Comparison of ENCODE assay signal across 10 mouse cellular contexts in genomic region chr10:75314190-75314980, GRCm38 (mm10). TPM values are rescaled to one million over a fixed set of nuclear protein-coding genes. Genes with fewer than 3 reads are reported as not detected.
A peak's percentile ranks its signal among the peaks of the same experiment; 100 is the strongest.
DNase-seq lines count a peak whose midpoint lies in the region; ATAC-seq and TF ChIP-seq lines count a peak whose summit lies in the region.
"Had no signal": no experiment of that assay in that cellular context is flagged by ENCODE, and none has a peak within 500 bp of the region (broad histone marks: within the 10 kb centered on the region; RNA-seq: fewer than 3 reads in every experiment).

No protein-coding gene starts in this region.

- intact Hi-C loops in left cerebral cortex, postnatal 14 days (cut with DNase I), result no loop called here

- peaks cover 12% of the 10 kb centered on the region; the same call in 1 of the 2 replicates for H3K36me3 ChIP-seq in lung, postnatal 0 days (ENCODE audit: insufficient read depth, low read length)
- H3K36me3 ChIP-seq in intestine, embryonic 16.5 days (ENCODE audit: control insufficient read depth, insufficient read depth, low read length), result peaks cover 8% of the 10 kb centered on the region
- peaks cover 31% of the 10 kb centered on the region for H3K36me3 ChIP-seq in hindbrain, embryonic 12.5 days

- no peak overlapping the region for H3K9ac ChIP-seq in lung, postnatal 0 days (replicated peaks; ENCODE audit: low read depth)
- no peak overlapping the region for H3K9ac ChIP-seq in intestine, embryonic 16.5 days (ENCODE audit: low read depth, low read length)
- no peak overlapping the region for H3K9ac ChIP-seq in hindbrain, embryonic 12.5 days

- peak; percentile 21 for ATAC-seq in lung, postnatal 0 days
- ATAC-seq in intestine, embryonic 16.5 days, result peak; percentile 34; the same call in 1 of the 2 replicates
- no peak for ATAC-seq in hindbrain, embryonic 12.5 days (ENCODE audit: low FRiP score)

- WGBS in lung, postnatal 0 days, result 42% methylated on average over 6 of the region's 6 CpGs
- 57% methylated on average over 6 of the region's 6 CpGs for WGBS in intestine, embryonic 16.5 days
- WGBS in hindbrain, embryonic 12.5 days, result 71% methylated on average over 6 of the region's 6 CpGs

- H3K4me3 ChIP-seq in lung, postnatal 0 days (ENCODE audit: low read depth, low read length), result no peak overlapping the region
- H3K4me3 ChIP-seq in intestine, embryonic 16.5 days (ENCODE audit: low read length), result no peak overlapping the region
- H3K4me3 ChIP-seq in hindbrain, embryonic 12.5 days, result no peak overlapping the region
- H3K4me3 ChIP-seq: layer of hippocampus, adult 2 months had no signal

- no peaks in the 10 kb centered on the region for H3K9me3 ChIP-seq in lung, postnatal 0 days (ENCODE audit: low read length)
- no peaks in the 10 kb centered on the region for H3K9me3 ChIP-seq in intestine, embryonic 16.5 days (ENCODE audit: control insufficient read depth, low read length)
- H3K9me3 ChIP-seq in hindbrain, embryonic 12.5 days (replicated peaks), result no peaks in the 10 kb centered on the region

- H3K4me1 ChIP-seq in lung, postnatal 0 days (ENCODE audit: insufficient read depth, low read depth, low read length), result peaks cover 6% of the 10 kb centered on the region; the same call in 1 of the 2 replicates
- H3K4me1 ChIP-seq in intestine, embryonic 16.5 days (ENCODE audit: control insufficient read depth, insufficient read depth, low read length), result peaks cover 18% of the 10 kb centered on the region
- 0 out of 2 replicates have a peak, but pooled peaks cover 9% of the 10 kb centered on the region for H3K4me1 ChIP-seq in hindbrain, embryonic 12.5 days

- no peaks in the 10 kb centered on the region for H3K27me3 ChIP-seq in lung, postnatal 0 days (replicated peaks; ENCODE audit: insufficient read depth, low read length)
- H3K27me3 ChIP-seq in intestine, embryonic 16.5 days (replicated peaks; ENCODE audit: control insufficient read depth, insufficient read depth, low read length), result peaks cover 17% of the 10 kb centered on the region; the same call in 1 of the 2 replicates
- H3K27me3 ChIP-seq in hindbrain, embryonic 12.5 days, result peaks cover 36% of the 10 kb centered on the region

- no peak for TF ChIP-seq CTCF in lung, postnatal 0 days (IDR thresholded peaks at IDR 0.05)

- DNase-seq in lung, postnatal 0 days (ENCODE audit: low spot score), result no peak
- DNase-seq in lung, postnatal 25 days (ENCODE audit: low spot score), result no peak
- peak; percentile 76 for DNase-seq in heart, adult 8-10 months (ENCODE audit: low spot score)
- peak; percentile 14 for DNase-seq in lung, postnatal 14 days
- DNase-seq in ovary, adult 18-20 months (ENCODE audit: low spot score), result no peak
- no peak for DNase-seq in left cerebral cortex, postnatal 14 days (ENCODE audit: low spot score in 2 of 2)

- no peak for TF ChIP-seq EP300 in lung, postnatal 0 days (IDR thresholded peaks at IDR 0.05)

- H3K27ac ChIP-seq in lung, postnatal 0 days (ENCODE audit: low read length), result no peak overlapping the region
- H3K27ac ChIP-seq in intestine, embryonic 16.5 days (ENCODE audit: low read length), result 0 out of 2 replicates have a peak overlapping the region, but pooled peaks have one; percentile 15
- H3K27ac ChIP-seq in hindbrain, embryonic 12.5 days, result no peak overlapping the region
- H3K27ac ChIP-seq: layer of hippocampus, adult 2 months; macrophage had no signal

- H3K4me2 ChIP-seq in lung, postnatal 0 days (replicated peaks; ENCODE audit: low read depth, low read length), result no peak overlapping the region
- H3K4me2 ChIP-seq in intestine, embryonic 16.5 days (ENCODE audit: low read depth, low read length), result no peak overlapping the region
- no peak overlapping the region for H3K4me2 ChIP-seq in hindbrain, embryonic 12.5 days (replicated peaks)

RNA-seq across cellular contexts. Expression of gene Adora2a, which starts 2.3 kb away (rescaled TPM):
- 4.3 and 5.4 TPM in 2 replicates for polyA plus RNA-seq in lung, postnatal 0 days (2015; fragmentation: Nextera tagmentation; extraction: Ambion mirVana)
- total RNA-seq in heart, adult 8-10 months (2022), result 1 to 10 TPM; 5.8 to 9.3 (median 7.0) TPM
- 2.9 and 3.2 TPM in 2 replicates for polyA plus RNA-seq in intestine, embryonic 16.5 days (2015; fragmentation: Nextera tagmentation; extraction: Ambion mirVana)
- 10 to 100 TPM; 10.3 to 15.4 TPM for total RNA-seq in left cerebral cortex, postnatal 14 days (2021)
- polyA plus RNA-seq in hindbrain, embryonic 12.5 days (2016; fragmentation: Nextera tagmentation; extraction: Ambion mirVana), result 2.5 and 3.0 TPM in 2 replicates

Comparison
In these comparisons a context has a peak if more than half of its experiments do, and no peak if none do; other contexts are left out.
1. DNase-seq: peak in heart, adult 8-10 months (single experiment) and lung, postnatal 14 days (single experiment); none in lung, postnatal 0 days (single experiment), lung, postnatal 25 days (single experiment), ovary, adult 18-20 months (single experiment) and left cerebral cortex, postnatal 14 days (0 of 2).